Mouse (Mus musculus) liver, adult 2 months (tissue): Measurements from ENCODE around the gene Dennd6b. TPM values are rescaled to one million over a fixed set of nuclear protein-coding genes. Genes with fewer than 3 reads are reported as not detected.

Source experiments
- DNase-seq: peaks from one replicate; pipeline ENCODE4 v3.0.0-alpha.2; 2011; ENCODE audit warnings: low read depth, low spot score; ENCODE audit errors: extremely low read depth
- H3K27ac ChIP-seq: fragments of 200-500 bp; replicated peaks from 2 replicates; pipeline ENCODE4 v1.5.1; 2012; ENCODE audit warnings: low read depth, mild to moderate bottlenecking, control low read depth, inconsistent platforms, low read length; ENCODE audit not compliant: insufficient read depth
- H3K27me3 ChIP-seq: fragments of 200-500 bp; 2 replicates; pipeline ENCODE4 v1.6.1; 2012; ENCODE audit warnings: mild to moderate bottlenecking, moderate library complexity, low read length, inconsistent platforms; ENCODE audit not compliant: control insufficient read depth, insufficient read depth
- H3K36me3 ChIP-seq: fragments of 200-500 bp; 2 replicates; pipeline ENCODE4 v1.6.1; 2012; ENCODE audit warnings: low read length, inconsistent platforms; ENCODE audit not compliant: control insufficient read depth, insufficient read depth
- H3K4me1 ChIP-seq: fragments of 200-500 bp; 2 replicates; pipeline ENCODE4 v1.6.1; 2011; ENCODE audit warnings: low read length; ENCODE audit not compliant: control insufficient read depth, insufficient read depth
- H3K4me3 ChIP-seq: fragments of 200-500 bp; 2 replicates; pipeline ENCODE4 v1.5.1; 2011; ENCODE audit warnings: low read depth, mild to moderate bottlenecking, control low read depth, low read length, moderate library complexity; ENCODE audit not compliant: insufficient read depth
- H3K79me2 ChIP-seq: fragments of 200-500 bp; 2 replicates; pipeline ENCODE4 v1.6.1; 2012; ENCODE audit warnings: inconsistent platforms, mild to moderate bottlenecking, low read length, moderate library complexity; ENCODE audit not compliant: control insufficient read depth, insufficient read depth
- H3K9ac ChIP-seq: fragments of 200-500 bp; 2 replicates; pipeline ENCODE4 v1.6.1; 2012; ENCODE audit warnings: low read depth, mild to moderate bottlenecking, control low read depth, inconsistent platforms, low read length
- CTCF ChIP-seq: fragments of 200-500 bp; IDR thresholded peaks from 2 replicates; pipeline ENCODE4 v1.5.1; 2011; ENCODE audit warnings: low read depth, low read length, control low read depth
- POLR2A ChIP-seq: fragments of 200-500 bp; IDR thresholded peaks from 2 replicates; pipeline ENCODE4 v1.6.1; 2011; ENCODE audit warnings: low read length, control low read depth; ENCODE audit not compliant: insufficient read depth; ENCODE audit errors: extremely low read depth
- WGBS: fragments of 180-500 bp; shearing (Covaris S2); methylation state at CpG from one replicate; pipeline ENCODE4 v1.1.7; 2018; 5-methylcytosine and 5-hydroxymethylcytosine counted together
- polyA plus RNA-seq: library from polyadenylated mRNA; depleted of rRNA; stranded (reverse); fragments of >200 nt; gene quantifications from 2 replicates; pipeline ENCODE4 v1.2.3, GENCODE M21; 2012; rRNA removed
- total RNA-seq: library from RNA; depleted of rRNA; stranded (reverse); fragments of >200 nt; gene quantifications from 2 replicates; pipeline ENCODE4 v1.2.3, GENCODE M21; 2014; rRNA removed

Gene Dennd6b
- total and polyA plus RNA-seq, 2 experiments = 3.4 to 10.0 TPM

DNA sequence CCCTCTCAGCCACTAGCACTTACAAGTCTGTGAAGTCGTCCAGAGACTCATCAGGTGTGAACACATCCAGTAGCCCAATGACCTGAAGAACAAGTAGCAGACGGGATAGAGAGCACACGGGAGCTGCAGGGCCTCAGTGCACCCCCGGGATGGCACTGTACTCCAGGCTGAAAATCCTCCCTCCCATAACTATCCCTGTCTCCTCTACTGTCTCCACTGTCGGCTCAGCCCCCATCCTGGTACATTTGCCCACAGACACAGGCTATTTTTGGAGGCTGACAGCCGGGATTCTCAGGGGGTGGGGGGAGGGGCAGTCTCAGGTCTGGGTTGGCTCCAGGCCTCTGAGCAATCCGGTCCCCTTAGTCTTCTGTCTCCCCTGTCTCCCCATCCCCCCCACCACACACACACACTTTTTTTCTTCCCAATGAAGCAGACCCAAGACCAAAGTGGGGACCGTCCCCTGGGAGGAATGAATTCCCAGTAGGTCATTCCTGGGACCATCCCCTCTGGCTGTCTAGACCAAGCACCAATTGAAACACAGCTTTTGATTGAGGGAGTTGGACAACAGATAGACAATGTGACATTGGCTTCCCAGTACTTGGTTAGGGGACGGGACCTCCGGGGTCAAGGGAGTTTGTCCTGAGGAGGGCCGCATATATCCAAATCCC, 58.8 kb downstream of the Dennd6b start:
- TF ChIP-seq POLR2A = no peak
- no peaks in the 10 kb centered on the region for H3K27me3 ChIP-seq
- H3K27ac ChIP-seq = no peak overlapping the region
- H3K4me1 ChIP-seq = no peaks in the 10 kb centered on the region
- no peak for DNase-seq
- no peak overlapping the region for H3K4me3 ChIP-seq
- H3K79me2 ChIP-seq = no peaks in the 10 kb centered on the region
- WGBS = 69% methylated on average over 11 of the region's 11 CpGs
- H3K9ac ChIP-seq = no peak overlapping the region
- no peaks in the 10 kb centered on the region for H3K36me3 ChIP-seq

DNA sequence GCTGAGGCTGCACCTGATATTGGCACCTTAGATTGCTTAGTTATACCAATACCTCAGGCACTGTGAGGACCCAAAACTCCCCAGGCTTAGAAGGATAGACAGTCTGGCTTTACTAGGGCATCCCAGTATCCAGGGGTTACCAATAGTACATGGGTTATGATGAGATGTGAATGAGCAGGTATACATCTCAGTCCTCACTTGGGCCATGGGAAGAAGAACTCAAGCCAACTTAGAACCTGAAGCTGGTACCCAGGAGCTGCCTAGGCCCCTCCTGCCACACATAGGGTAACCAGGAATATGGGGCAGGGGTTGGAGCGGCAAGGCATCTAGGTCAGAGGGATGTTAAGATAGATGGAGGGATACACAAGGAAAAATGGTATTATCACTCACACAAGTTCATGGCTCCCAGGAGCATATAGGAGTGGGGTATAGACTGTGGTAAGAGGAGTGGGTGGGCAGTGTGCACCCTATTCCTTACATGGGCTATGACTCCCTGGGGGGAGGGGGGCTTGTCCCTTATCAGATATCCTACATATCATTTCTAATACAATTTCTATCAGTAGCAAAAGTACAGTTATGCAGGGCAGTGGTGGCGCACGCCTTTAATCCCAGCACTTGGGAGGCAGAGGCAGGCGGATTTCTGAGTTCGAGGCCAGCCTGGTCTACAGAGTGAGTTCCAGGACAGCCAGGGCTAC, 59.7 kb downstream of the Dennd6b start:
- DNase-seq = no peak
- no peaks in the 10 kb centered on the region for H3K4me1 ChIP-seq
- TF ChIP-seq POLR2A = no peak
- TF ChIP-seq CTCF = no peak
- H3K27me3 ChIP-seq = no peaks in the 10 kb centered on the region
- WGBS = 98% methylated on average over 5 of the region's 5 CpGs
- no peaks in the 10 kb centered on the region for H3K36me3 ChIP-seq
- no peak overlapping the region for H3K27ac ChIP-seq
- no peak overlapping the region for H3K4me3 ChIP-seq
- H3K79me2 ChIP-seq = no peaks in the 10 kb centered on the region
- no peak overlapping the region for H3K9ac ChIP-seq

Other genes starting within 250 kb of the Dennd6b start
- 0.20 and 0.28 TPM in 2 replicates for gene Ttll8, start 242.1 kb downstream of the Dennd6b start, total RNA-seq
- gene Ttll8, start 242.1 kb downstream of the Dennd6b start, polyA plus RNA-seq = 0.02 and 0.24 TPM in 2 replicates
- gene Mlc1, start 217.5 kb downstream of the Dennd6b start, total RNA-seq = 0.07 TPM in 1 of 2 replicates, not detected in the other
- gene Mlc1, start 217.5 kb downstream of the Dennd6b start, polyA plus RNA-seq = not detected in 2 replicates
- gene Mov10l1, start 213.6 kb downstream of the Dennd6b start, total RNA-seq = not detected in 2 replicates
- gene Mov10l1, start 213.6 kb downstream of the Dennd6b start, polyA plus RNA-seq = not detected in 2 replicates
- not detected in 2 replicates for gene Panx2, start 136.8 kb downstream of the Dennd6b start, total RNA-seq
- not detected in 2 replicates for gene Panx2, start 136.8 kb downstream of the Dennd6b start, polyA plus RNA-seq
- gene Trabd, start 121.4 kb downstream of the Dennd6b start, total RNA-seq = 64.0 and 64.4 TPM in 2 replicates
- gene Trabd, start 121.4 kb downstream of the Dennd6b start, polyA plus RNA-seq = 65.5 and 81.6 TPM in 2 replicates
- 91.0 and 101 TPM in 2 replicates for gene Selenoo, start 107.4 kb downstream of the Dennd6b start, total RNA-seq
- gene Selenoo, start 107.4 kb downstream of the Dennd6b start, polyA plus RNA-seq = 105 and 122 TPM in 2 replicates
- 6.5 and 7.5 TPM in 2 replicates for gene Tubgcp6, start 73.4 kb downstream of the Dennd6b start, total RNA-seq
- 9.1 and 13.2 TPM in 2 replicates for gene Tubgcp6, start 73.4 kb downstream of the Dennd6b start, polyA plus RNA-seq
- 10.0 and 10.5 TPM in 2 replicates for gene Hdac10, start 67.8 kb downstream of the Dennd6b start, total RNA-seq
- 16.8 and 22.0 TPM in 2 replicates for gene Hdac10, start 67.8 kb downstream of the Dennd6b start, polyA plus RNA-seq
- gene Mapk12, start 55.8 kb downstream of the Dennd6b start, total RNA-seq = 2.4 and 3.3 TPM in 2 replicates
- gene Mapk12, start 55.8 kb downstream of the Dennd6b start, polyA plus RNA-seq = 1.6 and 2.1 TPM in 2 replicates
- 0.74 and 1.1 TPM in 2 replicates for gene Mapk11, start 46.9 kb downstream of the Dennd6b start, total RNA-seq
- 1.1 and 1.3 TPM in 2 replicates for gene Mapk11, start 46.9 kb downstream of the Dennd6b start, polyA plus RNA-seq
- 80.0 and 111 TPM in 2 replicates for gene Plxnb2, start 15.7 kb downstream of the Dennd6b start, total RNA-seq
- gene Plxnb2, start 15.7 kb downstream of the Dennd6b start, polyA plus RNA-seq = 189 and 199 TPM in 2 replicates
- gene Ppp6r2, start 15.1 kb upstream of the Dennd6b start, total RNA-seq = 43.9 and 57.5 TPM in 2 replicates
- 115 and 143 TPM in 2 replicates for gene Ppp6r2, start 15.1 kb upstream of the Dennd6b start, polyA plus RNA-seq
- gene Sbf1, start 118.8 kb upstream of the Dennd6b start, total RNA-seq = 22.3 and 32.7 TPM in 2 replicates
- 75.5 and 99.0 TPM in 2 replicates for gene Sbf1, start 118.8 kb upstream of the Dennd6b start, polyA plus RNA-seq
- gene Adm2, start 126.2 kb upstream of the Dennd6b start, total RNA-seq = not detected in 2 replicates
- not detected in 2 replicates for gene Adm2, start 126.2 kb upstream of the Dennd6b start, polyA plus RNA-seq
- 0.28 and 0.54 TPM in 2 replicates for gene Miox, start 137.9 kb upstream of the Dennd6b start, total RNA-seq
- gene Miox, start 137.9 kb upstream of the Dennd6b start, polyA plus RNA-seq = 0.31 and 0.32 TPM in 2 replicates
- gene Lmf2, start 159.2 kb upstream of the Dennd6b start, total RNA-seq = 4.3 and 8.0 TPM in 2 replicates
- gene Lmf2, start 159.2 kb upstream of the Dennd6b start, polyA plus RNA-seq = 20.8 and 21.3 TPM in 2 replicates
- 26.9 and 31.7 TPM in 2 replicates for gene Ncaph2, start 159.2 kb upstream of the Dennd6b start, total RNA-seq
- gene Ncaph2, start 159.2 kb upstream of the Dennd6b start, polyA plus RNA-seq = 52.1 and 63.9 TPM in 2 replicates
- gene Sco2, start 177.3 kb upstream of the Dennd6b start, total RNA-seq = 105 and 131 TPM in 2 replicates
- gene Sco2, start 177.3 kb upstream of the Dennd6b start, polyA plus RNA-seq = 353 and 400 TPM in 2 replicates
- 48.7 and 62.5 TPM in 2 replicates for gene Tymp, start 180.5 kb upstream of the Dennd6b start, total RNA-seq
- gene Tymp, start 180.5 kb upstream of the Dennd6b start, polyA plus RNA-seq = 126 and 160 TPM in 2 replicates
- gene Odf3b, start 182.8 kb upstream of the Dennd6b start, total RNA-seq = 2.0 and 3.8 TPM in 2 replicates
- 29.8 and 41.7 TPM in 2 replicates for gene Odf3b, start 182.8 kb upstream of the Dennd6b start, polyA plus RNA-seq
- gene Klhdc7b, start 188.4 kb upstream of the Dennd6b start, total RNA-seq = 0.07 and 0.28 TPM in 2 replicates
- gene Klhdc7b, start 188.4 kb upstream of the Dennd6b start, polyA plus RNA-seq = 0.30 and 0.34 TPM in 2 replicates
- gene Syce3, start 214.0 kb upstream of the Dennd6b start, total RNA-seq = not detected in 2 replicates
- gene Syce3, start 214.0 kb upstream of the Dennd6b start, polyA plus RNA-seq = not detected in 2 replicates
- 1.5 and 1.9 TPM in 2 replicates for gene Cpt1b, start 229.4 kb upstream of the Dennd6b start, total RNA-seq
- gene Cpt1b, start 229.4 kb upstream of the Dennd6b start, polyA plus RNA-seq = 0.82 and 1.3 TPM in 2 replicates
- 1.1 and 1.6 TPM in 2 replicates for gene C730034F03Rik, start 233.1 kb upstream of the Dennd6b start, total RNA-seq
- gene C730034F03Rik, start 233.1 kb upstream of the Dennd6b start, polyA plus RNA-seq = 0.50 and 0.83 TPM in 2 replicates
- not detected in 2 replicates for gene Gm44502, start 233.2 kb upstream of the Dennd6b start, total RNA-seq
- 0.30 and 1.5 TPM in 2 replicates for gene Gm44502, start 233.2 kb upstream of the Dennd6b start, polyA plus RNA-seq
- 25.4 and 25.9 TPM in 2 replicates for gene Chkb, start 233.4 kb upstream of the Dennd6b start, total RNA-seq
- gene Chkb, start 233.4 kb upstream of the Dennd6b start, polyA plus RNA-seq = 42.0 and 47.2 TPM in 2 replicates